In genomic region chr1:169459071-169459782, GRCm38 (mm10) we compare ENCODE assay signal across 7 mouse cellular contexts.
DNase-seq lines count a peak whose midpoint lies in the region; TF ChIP-seq lines count a peak whose summit lies in the region.

No protein-coding gene starts in this region.

- no peaks in the 10 kb centered on the region for H3K27me3 ChIP-seq in forebrain, embryonic 10.5 days (ENCODE audit: poor library complexity, severe bottlenecking)

- no peaks in the 10 kb centered on the region for H3K36me3 ChIP-seq in forebrain, embryonic 10.5 days (replicated peaks)

- no peaks in the 10 kb centered on the region for H3K9me3 ChIP-seq in forebrain, embryonic 10.5 days

- WGBS in forebrain, embryonic 10.5 days, result 24% methylated on average over 11 of the region's 11 CpGs

- TF ChIP-seq CTCF in brain, embryonic 14.5 days (IDR thresholded peaks at IDR 0.05; ENCODE audit: borderline replicate concordance, extremely low read depth, insufficient read depth, insufficient read length), result peak; percentile 89
- TF ChIP-seq CTCF in layer of hippocampus, adult 2 months (conservative IDR thresholded peaks at IDR 0.05), result peak; percentile 96

- H3K4me3 ChIP-seq in forebrain, embryonic 10.5 days, result no peak overlapping the region
- peak overlapping the region; percentile 26; the same call in 1 of the 2 replicates for H3K4me3 ChIP-seq in layer of hippocampus, adult 2 months

- peaks cover 13% of the 10 kb centered on the region for H3K4me1 ChIP-seq in forebrain, embryonic 10.5 days

- DNase-seq in Muller cell, postnatal 12 days (ENCODE audit: inconsistent ontology term), result peak; percentile 63
- peak; percentile 92 for DNase-seq in brain, embryonic 14.5 days (ENCODE audit: low read depth)
- peak; percentile 72 for DNase-seq in forebrain, embryonic 10.5 days (ENCODE audit: extremely low spot score, low spot score)
- peak; percentile 77 for DNase-seq in heart, postnatal 4 days
- peak; percentile 51 to 68 for DNase-seq in layer of hippocampus, adult 2 months (ENCODE audit: low spot score in 2 of 2)
- peak; percentile 28 for DNase-seq in lung, postnatal 25 days (ENCODE audit: low spot score)
- DNase-seq in right cerebral cortex, adult 2 months (ENCODE audit: low spot score in 2 of 2), result peak; percentile 70 to 71

- no peak for TF ChIP-seq POLR2A in brain, embryonic 14.5 days (IDR thresholded peaks at IDR 0.05; ENCODE audit: borderline replicate concordance, extremely low read depth, insufficient read depth, insufficient read length, poor library complexity, severe bottlenecking)

- peak overlapping the region; percentile 79 for H3K27ac ChIP-seq in forebrain, embryonic 10.5 days
- no peak overlapping the region for H3K27ac ChIP-seq in layer of hippocampus, adult 2 months

Comparison
In these comparisons a context has a peak if more than half of its experiments do, and no peak if none do; other contexts are left out.
1. DNase-seq: peak in every context shown above with its lines; median percentile 92 in brain, embryonic 14.5 days; 77 in heart, postnatal 4 days; 72 in forebrain, embryonic 10.5 days; 70 in right cerebral cortex, adult 2 months; 63 in Muller cell, postnatal 12 days; 60 in layer of hippocampus, adult 2 months; 28 in lung, postnatal 25 days.